Mouse (Mus musculus) left cerebral cortex, adult 2 months (tissue): ENCODE data around the gene Acsl6. TPM values are rescaled to one million over a fixed set of nuclear protein-coding genes. Genes with fewer than 3 reads are reported as not detected.
A peak's percentile ranks its signal among the peaks of the same experiment; 100 is the strongest.
"Not testable (repeated sequence)": the region's sequence is repeated elsewhere in the genome, so short reads cannot be mapped to it uniquely, and the experiment has no call there.

Experiments used
- DNase-seq, 2 experiments: peaks; one replicate each; pipeline ENCODE4 v3.0.0; 2021 to 2022; ENCODE audit warnings: low spot score in 2 of 2, mixed read lengths in 1 of 2; ENCODE audit errors: extremely low spot score in 1 of 2
- H3K27ac ChIP-seq: fragments of 200-600 bp; 2 replicates; pipeline ENCODE4 v1.8.1; 2022
- H3K4me3 ChIP-seq: fragments of 200-600 bp; 2 replicates; pipeline ENCODE4 v1.8.1; 2022
- CTCF ChIP-seq: fragments of 200-600 bp; IDR thresholded peaks from 2 replicates; pipeline ENCODE4 v1.8.1; 2022; ENCODE audit warnings: antibody characterized with exemption, mild to moderate bottlenecking, moderate library complexity
- intact Hi-C: fragments of 180-260 bp; cut with DNase I; formaldehyde crosslinking; loops from one replicate; pipeline ENCODE4 v1.15.1; 2025
- total RNA-seq, 2 experiments: library from RNA; stranded (reverse); gene quantifications; 2 replicates each; pipeline ENCODE4 v1.2.3; 2021

Acsl6 gene
- total RNA-seq, 2 experiments from 2014 or later, result 200 to 201 TPM

- no peak for TF ChIP-seq CTCF
- no peak overlapping the region for H3K27ac ChIP-seq
- no peak overlapping the region for H3K4me3 ChIP-seq
- DNase-seq, result no peak
- intact Hi-C loops, result no loop called here
Measured at GRCm38 (mm10) chr11:54293980-54294807, 9.4 kb upstream of the Acsl6 start.

- DNase-seq, result no peak
- no peak for TF ChIP-seq CTCF
- H3K27ac ChIP-seq, result no peak overlapping the region
- H3K4me3 ChIP-seq, result no peak overlapping the region
- intact Hi-C loops, result no loop called here
Measured at GRCm38 (mm10) chr11:54295971-54296370, 7.6 kb upstream of the Acsl6 start.

GRCm38 (mm10) chr11:54296734-54297133 lies 6.9 kb upstream of the Acsl6 start:
- no peak for DNase-seq
- Histone ChIP-seq H3K4me3 (no peak overlapping the region), H3K27ac (no peak overlapping the region)
- no peak for TF ChIP-seq CTCF
- intact Hi-C loops, result no loop called here

GRCm38 (mm10) chr11:54297471-54297870 lies 6.1 kb upstream of the Acsl6 start:
- intact Hi-C loops, H3K4me3 ChIP-seq, DNase-seq, H3K27ac ChIP-seq: not testable (repeated sequence)

GRCm38 (mm10) chr11:54298777-54299176 lies 4.8 kb upstream of the Acsl6 start:
- intact Hi-C loops, result no loop called here
- DNase-seq, result no peak
- TF ChIP-seq CTCF, result peak; percentile 26
- Histone ChIP-seq H3K27ac (no peak overlapping the region), H3K4me3 (no peak overlapping the region)

- DNase-seq, result no peak
- H3K27ac ChIP-seq, result peak overlapping the region; percentile 97
- intact Hi-C loops, result no loop called here
- H3K4me3 ChIP-seq, result no peak overlapping the region
- peak; percentile 3 for TF ChIP-seq CTCF
Measured at GRCm38 (mm10) chr11:54301994-54302393, 1.6 kb upstream of the Acsl6 start.

- Histone ChIP-seq H3K4me3 (no peak overlapping the region), H3K27ac (peak overlapping the region; percentile 97)
- intact Hi-C loops, result no loop called here
- DNase-seq, result no peak
- no peak for TF ChIP-seq CTCF
Measured at GRCm38 (mm10) chr11:54302606-54303005, 992 bp upstream of the Acsl6 start.

- Histone ChIP-seq H3K4me3 (peak overlapping the region; percentile 78), H3K27ac (peak overlapping the region; percentile 97)
- intact Hi-C loops, result no loop called here
- no peak for DNase-seq
- TF ChIP-seq CTCF, result no peak
Measured at GRCm38 (mm10) chr11:54303076-54303727, 396 bp upstream of the Acsl6 start.

GRCm38 (mm10) chr11:54304471-54304873 lies 874 bp downstream of the Acsl6 start:
- Histone ChIP-seq H3K4me3 (peak overlapping the region; percentile 78), H3K27ac (peak overlapping the region; percentile 97)
- DNase-seq, result no peak
- no peak for TF ChIP-seq CTCF
- intact Hi-C loops, result no loop called here

GRCm38 (mm10) chr11:54305331-54305730 lies 1.7 kb downstream of the Acsl6 start:
- intact Hi-C loops, result no loop called here
- Histone ChIP-seq H3K4me3 (peak overlapping the region; percentile 78), H3K27ac (no peak overlapping the region)
- DNase-seq, result no peak
- no peak for TF ChIP-seq CTCF

GRCm38 (mm10) chr11:54307139-54307816 lies 3.7 kb downstream of the Acsl6 start:
- H3K27ac ChIP-seq, result no peak overlapping the region
- intact Hi-C loops, result loop anchor here (1.0 to 2.0 kb wide), 2 partner anchors 47 to 228 kb away; no protein-coding TSS in a partner anchor
- peak; percentile 81 for TF ChIP-seq CTCF
- peak; percentile 51 to 65 for DNase-seq
- H3K4me3 ChIP-seq, result no peak overlapping the region

- TF ChIP-seq CTCF, result no peak
- no peak overlapping the region for H3K4me3 ChIP-seq
- intact Hi-C loops, result no loop called here
- H3K27ac ChIP-seq, result peak overlapping the region; percentile 13; the same call in 1 of the 2 replicates
- no peak for DNase-seq
Measured at GRCm38 (mm10) chr11:54310588-54310987, 7.0 kb downstream of the Acsl6 start.
